Mouse (Mus musculus) brain, embryonic 14.5 days (tissue): ENCODE measurements around the gene Ugt1a1. TPM values are rescaled to one million over a fixed set of nuclear protein-coding genes. Genes with fewer than 3 reads are reported as not detected.

Source experiments
- DNase-seq: peaks from one replicate; pipeline ENCODE4 v3.0.0-alpha.2; 2011; ENCODE audit warnings: low read depth
- CTCF ChIP-seq: fragments of 200-500 bp; IDR thresholded peaks from 2 replicates; pipeline ENCODE4 v1.5.1; 2012; ENCODE audit warnings: inconsistent platforms, mild to moderate bottlenecking, moderate library complexity, borderline replicate concordance; ENCODE audit not compliant: insufficient read depth, insufficient read length; ENCODE audit errors: extremely low read depth
- POLR2A ChIP-seq: fragments of 200-500 bp; IDR thresholded peaks from 2 replicates; pipeline ENCODE4 v1.6.1; 2012; ENCODE audit warnings: mild to moderate bottlenecking, inconsistent platforms, borderline replicate concordance; ENCODE audit not compliant: poor library complexity, insufficient read depth, insufficient read length, severe bottlenecking; ENCODE audit errors: extremely low read depth
- polyA plus RNA-seq: library from polyadenylated mRNA; depleted of rRNA; stranded (reverse); fragments of >200 nt; gene quantifications from 2 replicates; pipeline ENCODE4 v1.2.3, GENCODE M21; 2012

Gene Ugt1a1
- polyA plus RNA-seq, 1 experiment = 0.14 TPM

DNA sequence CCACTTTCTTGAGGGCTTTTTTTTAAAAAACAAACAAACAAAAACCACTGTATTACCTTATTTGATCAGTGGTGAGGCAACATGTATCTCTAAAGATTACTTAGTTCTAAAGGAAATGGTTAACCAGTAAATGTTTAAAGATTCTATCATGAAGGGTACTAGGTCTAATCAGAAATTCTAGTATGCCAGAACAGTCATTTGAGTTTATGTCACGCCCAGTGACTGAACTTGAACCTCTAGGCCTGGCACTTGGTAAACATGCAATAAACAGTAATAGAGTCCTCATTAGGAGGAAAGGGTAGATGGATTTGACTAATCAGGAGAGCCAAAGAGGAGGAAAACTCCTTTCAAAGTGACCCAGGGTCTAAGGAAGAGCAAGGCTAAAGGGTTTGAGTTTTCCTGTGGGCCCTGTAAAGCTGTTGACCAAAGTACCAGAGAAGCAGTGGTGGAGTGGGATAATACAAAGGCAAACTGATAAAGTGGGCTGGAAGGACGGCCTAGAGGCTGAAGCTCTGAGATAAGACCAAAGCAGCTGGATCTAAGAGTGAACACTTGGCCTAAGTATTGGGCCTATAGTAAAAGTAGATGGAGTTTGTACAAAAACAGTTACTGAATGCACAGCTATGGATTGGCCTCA is 4.8 kb upstream of the Ugt1a1 start:
- no peak for TF ChIP-seq POLR2A
- no peak for TF ChIP-seq CTCF
- no peak for DNase-seq

DNA sequence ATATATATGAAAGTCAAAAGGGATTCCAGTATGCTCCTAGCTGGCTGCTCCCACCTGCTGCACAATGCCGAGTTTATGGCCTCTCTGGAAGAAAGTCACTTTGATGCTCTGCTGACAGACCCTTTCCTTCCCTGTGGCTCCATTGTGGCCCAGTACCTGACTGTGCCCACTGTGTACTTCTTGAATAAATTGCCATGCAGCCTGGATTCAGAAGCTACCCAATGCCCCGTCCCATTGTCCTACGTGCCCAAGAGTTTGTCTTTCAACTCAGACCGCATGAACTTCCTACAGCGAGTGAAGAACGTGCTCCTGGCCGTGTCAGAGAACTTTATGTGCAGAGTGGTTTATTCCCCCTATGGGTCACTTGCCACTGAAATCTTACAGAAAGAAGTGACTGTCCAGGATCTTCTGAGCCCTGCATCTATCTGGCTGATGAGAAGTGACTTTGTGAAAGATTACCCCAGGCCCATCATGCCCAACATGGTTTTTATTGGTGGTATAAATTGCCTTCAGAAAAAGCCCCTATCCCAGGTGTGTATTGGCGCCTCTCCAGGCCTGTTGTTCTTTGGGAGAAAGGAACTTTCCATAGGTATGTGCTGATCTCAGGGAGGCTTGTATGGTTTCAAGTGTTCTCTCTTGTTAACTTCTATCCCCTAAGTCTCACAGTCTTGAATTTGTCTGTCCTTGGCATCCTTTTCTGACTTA is 734 bp downstream of the Ugt1a1 start:
- TF ChIP-seq POLR2A (no peak), CTCF (no peak)
- peak; percentile 2 for DNase-seq

DNA sequence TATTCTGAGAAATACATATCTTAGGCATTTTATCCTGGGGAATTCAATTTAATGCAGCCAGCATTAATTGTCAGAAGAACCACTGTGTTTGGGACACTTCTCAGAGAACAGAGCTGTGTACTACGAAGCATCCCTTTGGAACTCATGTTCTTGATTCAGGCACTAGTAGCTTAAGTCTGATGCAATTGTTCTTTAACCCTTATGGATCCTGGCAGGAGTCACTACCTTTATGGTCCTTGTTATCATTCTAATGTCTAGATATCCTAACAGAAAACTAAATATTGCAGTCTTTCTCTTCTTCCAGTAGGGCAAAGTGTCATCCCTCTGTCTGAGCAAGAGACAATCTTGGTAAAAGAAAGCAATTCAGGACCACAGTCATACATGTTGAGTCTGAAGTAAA is 1.3 kb downstream of the Ugt1a1 start:
- DNase-seq = peak; percentile 3
- no peak for TF ChIP-seq POLR2A

DNA sequence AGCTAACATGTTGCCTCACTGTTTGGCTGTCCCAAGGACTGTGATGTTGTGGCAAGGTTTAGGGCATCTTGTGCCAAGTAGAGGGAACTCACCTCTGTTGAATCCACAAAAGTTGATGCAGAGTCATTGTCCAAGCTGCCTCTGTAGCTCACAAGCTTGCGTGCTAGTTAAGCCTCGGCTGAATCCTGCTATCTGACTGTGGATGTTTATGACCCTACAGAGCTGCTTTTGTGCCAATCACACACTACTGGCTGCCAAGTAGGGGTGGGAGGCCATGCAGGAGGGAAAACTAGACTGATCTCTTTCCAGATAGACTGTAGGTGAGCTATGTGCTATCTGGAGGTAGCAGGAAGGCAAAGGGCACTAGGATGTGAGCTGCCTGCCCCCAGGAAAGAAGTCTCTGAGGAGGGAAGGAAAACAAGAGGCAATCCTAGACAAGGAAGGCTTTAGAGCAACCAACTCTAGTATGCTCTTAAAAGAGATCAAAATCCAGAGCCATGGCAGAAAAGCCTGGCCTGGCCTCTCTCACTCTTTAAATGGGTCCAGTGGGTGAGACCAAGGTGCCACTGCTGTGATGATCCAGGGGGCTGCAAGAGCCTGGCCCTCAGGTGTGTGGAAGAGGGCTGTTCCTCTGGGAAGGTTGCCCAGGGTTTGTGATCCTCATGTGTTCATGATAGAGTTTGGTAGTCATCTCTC is 2.2 kb downstream of the Ugt1a1 start:
- TF ChIP-seq POLR2A (no peak), CTCF (no peak)
- peak; percentile 5 for DNase-seq

DNA sequence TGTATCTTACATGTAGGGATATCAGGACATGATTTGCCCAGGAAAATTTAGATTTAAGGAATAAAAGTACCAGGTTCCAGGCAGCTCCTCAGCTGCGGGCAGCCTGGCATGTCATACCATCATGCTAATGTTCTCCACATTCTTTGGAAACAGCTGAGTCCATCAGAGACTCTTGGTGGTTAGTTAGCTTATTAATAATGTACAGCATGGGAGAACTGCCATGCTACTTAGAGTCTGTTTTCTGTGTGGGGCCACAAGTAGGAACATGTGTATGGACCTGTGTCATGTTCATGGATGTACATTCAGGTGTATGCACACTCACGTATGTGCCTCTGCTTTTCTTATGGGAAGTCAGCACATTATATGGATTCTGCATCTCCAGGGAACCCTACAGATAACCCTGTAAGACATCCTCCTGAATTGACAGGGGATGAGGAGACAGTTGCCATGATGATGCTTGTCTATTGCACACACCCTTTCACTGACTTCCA is 2.7 kb downstream of the Ugt1a1 start:
- DNase-seq = peak; percentile 2
- no peak for TF ChIP-seq CTCF

DNA sequence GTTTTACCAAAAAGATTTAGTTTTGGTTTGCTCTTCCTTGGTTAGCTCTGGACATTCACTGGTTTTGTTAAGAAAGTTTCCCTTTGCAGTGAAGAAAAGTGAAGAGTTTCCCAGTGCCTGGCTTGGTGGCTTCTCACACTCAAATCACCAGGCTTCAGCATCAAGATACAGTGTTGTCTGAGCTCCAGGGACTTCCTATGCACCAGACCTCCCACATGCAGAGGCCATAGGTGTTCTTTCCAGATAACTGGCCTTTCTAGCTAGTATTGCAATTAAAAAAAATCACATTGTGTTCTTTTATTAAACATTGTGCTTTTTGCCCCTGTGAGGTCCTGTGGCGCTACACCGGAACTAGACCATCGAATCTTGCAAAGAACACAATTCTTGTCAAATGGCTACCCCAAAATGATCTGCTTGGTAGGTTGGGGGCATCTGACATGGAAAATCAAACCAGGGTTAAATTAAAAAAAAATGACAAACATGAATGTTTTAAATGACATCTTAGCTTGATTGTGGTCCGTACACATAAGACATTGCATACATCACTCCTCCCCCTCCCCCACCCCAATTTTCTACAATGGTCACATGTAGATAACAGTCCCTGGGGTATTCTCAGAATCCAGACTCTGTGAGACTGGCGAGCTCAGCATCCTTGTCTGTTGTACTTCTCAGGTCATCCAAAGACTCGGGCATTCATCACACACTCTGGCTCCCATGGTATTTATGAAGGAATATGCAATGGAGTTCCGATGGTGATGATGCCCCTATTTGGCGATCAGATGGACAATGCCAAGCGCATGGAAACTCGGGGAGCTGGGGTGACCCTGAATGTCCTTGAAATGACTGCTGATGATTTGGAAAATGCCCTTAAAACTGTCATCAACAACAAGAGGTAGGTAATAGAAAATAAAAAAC is 4.0 kb downstream of the Ugt1a1 start:
- DNase-seq = peak; percentile 10
- TF ChIP-seq CTCF (no peak), POLR2A (no peak)

DNA sequence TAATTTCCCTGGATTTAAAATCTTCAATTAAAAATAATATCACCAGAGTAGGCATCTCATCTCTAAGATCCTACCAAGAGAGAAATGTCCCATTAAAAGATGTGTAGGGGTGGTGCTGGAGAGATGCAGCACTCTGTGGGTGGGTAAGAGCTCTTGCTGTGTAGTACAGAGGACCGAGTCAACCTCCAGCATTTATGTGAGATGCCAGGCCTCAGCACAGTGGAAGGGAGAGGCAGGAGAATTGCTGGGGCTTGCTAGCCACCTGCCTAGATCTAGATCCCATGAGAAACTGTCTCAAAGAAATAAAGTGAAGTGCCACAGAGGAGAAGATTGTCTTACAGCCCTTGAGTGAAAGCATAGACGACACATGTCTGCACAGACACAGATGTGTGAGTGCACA is 4.8 kb downstream of the Ugt1a1 start:
- no peak for TF ChIP-seq POLR2A
- TF ChIP-seq CTCF = no peak
- DNase-seq = peak; percentile 6

DNA sequence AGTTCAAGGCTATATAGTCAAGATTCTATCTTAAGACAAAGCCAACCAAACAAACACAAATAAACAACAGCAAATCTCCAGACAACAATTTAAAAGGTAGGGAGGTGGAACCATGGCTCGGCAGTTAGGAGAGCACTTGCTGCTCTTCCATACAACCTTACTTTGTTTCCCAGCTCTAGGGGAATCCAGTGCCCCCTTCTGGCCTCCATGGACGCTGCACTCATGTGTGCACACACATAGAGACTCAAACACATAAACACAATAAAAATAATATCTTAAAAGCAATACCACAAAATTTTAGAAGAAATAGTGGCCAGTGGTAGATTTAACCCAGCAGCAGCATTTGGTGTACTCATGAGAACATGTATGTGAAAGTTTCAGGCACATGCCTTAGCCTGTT is 5.4 kb downstream of the Ugt1a1 start:
- TF ChIP-seq CTCF (peak; percentile 14; the same call in 1 of the 2 replicates), POLR2A (no peak)
- peak; percentile 2 for DNase-seq

DNA sequence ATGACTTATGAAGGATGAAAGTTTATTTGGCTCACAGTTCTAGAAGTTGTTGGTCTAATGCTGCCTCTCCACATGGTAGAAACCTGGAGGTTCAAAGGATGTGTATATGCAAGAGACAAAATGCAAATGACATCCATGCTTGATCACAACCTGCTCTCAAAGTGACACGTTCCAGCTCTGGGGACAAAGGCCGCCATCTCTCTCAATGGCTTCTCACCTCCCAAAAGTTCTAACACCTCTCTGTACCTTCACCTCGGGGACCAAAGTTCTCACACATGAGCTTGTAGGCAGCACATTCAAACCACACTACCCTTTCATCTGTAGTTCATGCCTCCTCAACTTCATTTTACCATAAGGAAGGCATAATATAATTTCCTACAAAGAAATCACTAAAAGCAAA is 5.8 kb downstream of the Ugt1a1 start:
- peak; percentile 1 for DNase-seq
- no peak for TF ChIP-seq POLR2A
- no peak for TF ChIP-seq CTCF

DNA sequence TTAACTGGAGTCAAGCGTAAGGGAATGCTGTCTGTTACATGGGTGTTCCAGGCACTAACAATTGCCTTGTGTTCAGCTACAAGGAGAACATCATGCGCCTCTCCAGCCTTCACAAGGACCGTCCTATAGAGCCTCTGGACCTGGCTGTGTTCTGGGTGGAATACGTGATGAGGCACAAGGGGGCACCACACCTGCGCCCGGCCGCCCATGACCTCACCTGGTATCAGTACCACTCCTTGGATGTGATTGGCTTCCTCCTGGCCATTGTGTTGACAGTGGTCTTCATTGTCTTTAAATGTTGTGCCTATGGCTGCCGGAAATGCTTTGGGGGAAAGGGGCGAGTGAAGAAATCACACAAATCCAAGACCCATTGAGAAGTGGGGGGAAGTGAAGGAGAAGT is 6.3 kb downstream of the Ugt1a1 start:
- DNase-seq = peak; percentile 1
- TF ChIP-seq CTCF (no peak), POLR2A (no peak)

DNA sequence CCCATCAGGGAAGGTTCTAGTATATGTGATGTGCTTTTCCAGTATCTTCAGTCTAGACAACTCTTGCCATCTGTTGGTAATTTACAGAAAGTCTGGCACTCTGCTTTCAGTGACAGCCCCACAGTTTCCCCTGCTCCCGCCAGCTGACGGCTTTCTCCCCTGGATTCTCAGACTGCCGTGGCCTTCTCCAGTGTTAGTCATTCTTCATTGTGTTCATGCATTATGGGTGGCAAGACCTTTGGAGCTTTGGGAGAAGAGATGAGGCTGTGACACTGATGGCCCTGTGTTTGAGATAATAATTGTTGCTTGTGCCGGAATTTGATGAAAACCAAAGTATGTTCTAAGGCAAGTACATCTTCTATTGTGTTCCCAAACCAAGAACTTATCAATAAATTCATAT is 6.8 kb downstream of the Ugt1a1 start:
- no peak for DNase-seq
- TF ChIP-seq POLR2A (no peak), CTCF (no peak)
